21 mouse cellular contexts compared by ENCODE assay signal in the genomic region with DNA sequence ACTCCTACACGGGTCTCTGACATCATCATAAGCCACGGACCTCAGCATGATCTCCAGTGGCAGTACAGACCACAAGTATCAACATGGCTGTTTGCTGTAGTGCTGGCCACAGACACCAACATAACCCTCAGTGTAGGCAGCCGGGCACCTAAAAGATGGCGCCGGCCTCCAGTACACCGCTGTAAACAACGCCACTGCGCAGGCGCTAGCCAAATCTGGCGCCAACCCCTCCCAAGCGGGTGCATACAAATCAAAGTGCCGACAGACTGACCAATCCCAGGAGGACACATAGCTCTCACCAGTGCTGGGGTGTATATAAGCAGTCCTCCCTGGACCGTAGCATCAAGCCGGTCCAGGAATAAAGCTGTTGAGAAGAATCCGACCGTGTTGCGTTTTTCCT. TPM values are rescaled to one million over a fixed set of nuclear protein-coding genes. Genes with fewer than 3 reads are reported as not detected.
"Had no signal": no experiment of that assay in that cellular context is flagged by ENCODE, and none has a peak within 500 bp of the region (broad histone marks: within the 10 kb centered on the region; RNA-seq: fewer than 3 reads in every experiment).

No protein-coding gene starts in this region.

- H3K27ac ChIP-seq: liver, embryonic 14.5 days; midbrain, embryonic 10.5 days; midbrain, embryonic 12.5 days; neural tube, embryonic 13.5 days; neural tube, embryonic 15.5 days had no signal

- H3K27me3 ChIP-seq: midbrain, embryonic 12.5 days; neural tube, embryonic 13.5 days had no signal

- DNase-seq: lung, adult 18-20 months; lung, embryonic 14.5 days; lung, postnatal 10 days; lung, postnatal 4 days; midbrain, embryonic 14.5 days; retina, postnatal 1 day; right cerebral cortex, adult 18-20 months; right cerebral cortex, postnatal 25 days; right cerebral cortex, postnatal 4 days; spleen, adult 18-20 months; thymus, adult 2 months; thymus, postnatal 25 days; thymus, postnatal 4 days had no signal

- H3K4me3 ChIP-seq: midbrain, embryonic 10.5 days; midbrain, embryonic 12.5 days; neural tube, embryonic 13.5 days; neural tube, embryonic 15.5 days had no signal

- H3K9me3 ChIP-seq: midbrain, embryonic 10.5 days; midbrain, embryonic 12.5 days; neural tube, embryonic 13.5 days; neural tube, embryonic 15.5 days had no signal

- H3K4me1 ChIP-seq: midbrain, embryonic 12.5 days; neural tube, embryonic 13.5 days; neural tube, embryonic 15.5 days had no signal

- H3K36me3 ChIP-seq: midbrain, embryonic 10.5 days; midbrain, embryonic 12.5 days; neural tube, embryonic 13.5 days; neural tube, embryonic 15.5 days had no signal

RNA-seq across cellular contexts. Expression of gene Tril, which starts 24.0 kb away (rescaled TPM):
- total RNA-seq: megakaryocyte, adult 5-6 weeks; megakaryocyte-erythroid progenitor cell, adult 5-6 weeks; monocyte, adult 5-6 weeks had no signal
